Mouse (Mus musculus) cerebellum, adult (tissue): ENCODE measurements around the gene Hist1h1e.
A peak's percentile ranks its signal among the peaks of the same experiment; 100 is the strongest.
"Not testable (repeated sequence)": the region's sequence is repeated elsewhere in the genome, so short reads cannot be mapped to it uniquely, and the experiment has no call there.

Experiments
- ATAC-seq: cut with Nextera tagmentation; 2 replicates; pipeline ENCODE4 v1.9.2; 2017; ENCODE audit warnings: mild to moderate bottlenecking, moderate library complexity, mixed read lengths; ENCODE audit not compliant: insufficient number of reproducible peaks, low FRiP score, low TSS enrichment

Gene Hist1h1e

GRCm38 (mm10) chr13:23592614-23593013, 29.7 kb downstream of the Hist1h1e start:
- peak; percentile 45; the same call in 1 of the 2 replicates for ATAC-seq

- ATAC-seq, result not testable (repeated sequence)
Measured at GRCm38 (mm10) chr13:23591886-23592285, 30.5 kb downstream of the Hist1h1e start.

GRCm38 (mm10) chr13:23591206-23591605, 31.2 kb downstream of the Hist1h1e start:
- ATAC-seq, result no peak

- ATAC-seq, result no peak
Measured at GRCm38 (mm10) chr13:23586940-23587225, 35.5 kb downstream of the Hist1h1e start.

DNA sequence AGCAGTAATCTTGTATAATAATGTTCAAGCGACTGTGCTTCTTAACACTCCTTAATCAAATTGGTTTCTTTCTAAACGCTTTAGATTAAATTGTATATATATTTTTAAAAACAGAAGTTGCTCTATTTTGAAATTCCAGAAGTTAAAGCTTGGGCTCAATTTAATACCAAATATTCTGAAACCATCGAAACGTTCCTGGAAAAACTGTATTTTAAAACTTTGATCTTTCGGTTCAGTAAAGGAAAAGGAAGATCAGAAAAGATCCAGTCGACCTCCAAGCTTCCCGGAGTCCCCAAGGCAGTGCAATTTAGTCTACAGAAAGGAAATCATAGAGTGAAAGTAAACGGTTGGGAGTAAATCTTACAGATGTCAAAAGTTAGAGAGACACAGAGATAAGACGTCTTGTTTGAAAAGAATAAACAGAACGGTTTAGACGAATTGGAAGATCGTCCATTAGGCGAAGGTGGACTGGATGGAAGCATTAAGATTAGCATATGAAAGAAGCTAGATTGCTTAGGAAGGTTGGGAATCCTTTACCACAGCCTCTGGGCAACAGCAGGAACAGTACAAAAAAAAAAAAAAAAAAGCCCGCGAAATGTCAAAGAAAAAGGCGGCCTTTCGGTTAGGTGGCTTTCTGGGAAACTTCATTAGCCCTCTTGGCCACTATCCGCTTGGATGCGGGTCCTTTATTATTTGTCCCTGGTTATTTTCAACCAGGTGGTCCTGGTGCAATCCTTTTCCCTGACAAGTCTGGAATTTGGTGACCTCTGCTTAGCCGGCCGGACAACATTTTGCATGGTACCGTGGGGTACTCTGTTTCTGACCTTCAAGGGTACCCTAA, 36.0 kb downstream of the Hist1h1e start:
- no peak for ATAC-seq

- peak; percentile 91 for ATAC-seq
Measured at GRCm38 (mm10) chr13:23585442-23586098, 36.8 kb downstream of the Hist1h1e start.

DNA sequence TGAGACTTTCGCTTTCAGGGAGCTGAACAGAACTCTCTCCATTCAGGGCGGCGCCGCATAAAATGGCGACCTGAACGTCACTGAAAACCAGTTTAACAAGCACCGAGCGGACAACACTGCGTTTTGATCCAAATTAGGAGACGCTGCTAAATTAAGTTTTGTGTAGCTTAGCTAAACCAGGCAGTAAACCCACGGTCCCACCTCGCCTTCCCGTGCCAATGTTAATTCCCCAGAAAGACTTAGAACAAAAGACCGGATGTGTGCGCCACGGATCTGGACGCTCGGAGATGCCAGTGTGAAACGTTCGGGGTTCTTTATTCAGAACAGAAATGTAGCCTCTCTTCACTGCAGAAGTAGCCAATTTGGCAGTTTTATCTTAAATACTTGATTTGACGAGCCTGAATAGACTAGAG, 37.3 kb downstream of the Hist1h1e start:
- ATAC-seq, result no peak

- ATAC-seq, result no peak
Measured at GRCm38 (mm10) chr13:23584331-23584730, 38.0 kb downstream of the Hist1h1e start.

DNA sequence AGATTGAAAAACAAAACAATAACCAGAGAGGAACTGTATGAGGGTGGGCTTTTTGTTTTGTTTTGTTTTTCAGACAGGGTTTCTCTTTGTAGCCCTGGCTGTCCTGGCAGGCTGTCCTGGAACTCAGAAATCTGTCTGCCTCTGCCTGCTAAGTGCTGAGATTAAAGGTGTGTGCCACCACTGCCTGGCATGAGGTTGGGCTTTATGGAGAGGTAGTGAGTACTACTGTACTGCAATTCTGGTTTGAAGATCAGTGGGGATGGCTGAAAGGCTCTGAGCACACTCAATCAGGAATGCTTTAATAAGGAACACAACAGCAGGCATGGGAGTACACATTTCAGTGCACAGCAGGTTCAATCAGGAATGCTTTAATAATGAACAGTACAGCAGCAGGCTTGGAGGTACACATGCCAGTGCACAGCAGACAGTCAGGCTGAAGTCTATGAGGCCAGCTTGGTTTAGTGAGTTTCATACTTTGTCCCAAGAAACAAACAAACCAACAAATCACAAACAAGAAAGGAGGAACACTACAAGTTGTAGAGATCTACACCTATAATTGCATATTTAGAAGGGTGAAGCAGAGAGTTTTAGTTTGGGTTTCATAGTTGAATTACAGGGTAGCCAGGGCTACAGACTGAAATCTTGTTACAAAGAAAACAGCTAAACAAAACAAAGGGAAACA, 38.8 kb downstream of the Hist1h1e start:
- no peak for ATAC-seq

- no peak for ATAC-seq
Measured at GRCm38 (mm10) chr13:23582219-23583056, 39.9 kb downstream of the Hist1h1e start.

GRCm38 (mm10) chr13:23581408-23582218, 40.7 kb downstream of the Hist1h1e start, which contains the start of gene Hist1h4d:
Gene Hist1h4d, plus strand, starts transcription at chr13:23581598.
- ATAC-seq, result peak; percentile 89

GRCm38 (mm10) chr13:23577835-23578234, 44.5 kb downstream of the Hist1h1e start:
- ATAC-seq, result no peak

- ATAC-seq, result no peak
Measured at GRCm38 (mm10) chr13:23576906-23577639, 45.3 kb downstream of the Hist1h1e start.

DNA sequence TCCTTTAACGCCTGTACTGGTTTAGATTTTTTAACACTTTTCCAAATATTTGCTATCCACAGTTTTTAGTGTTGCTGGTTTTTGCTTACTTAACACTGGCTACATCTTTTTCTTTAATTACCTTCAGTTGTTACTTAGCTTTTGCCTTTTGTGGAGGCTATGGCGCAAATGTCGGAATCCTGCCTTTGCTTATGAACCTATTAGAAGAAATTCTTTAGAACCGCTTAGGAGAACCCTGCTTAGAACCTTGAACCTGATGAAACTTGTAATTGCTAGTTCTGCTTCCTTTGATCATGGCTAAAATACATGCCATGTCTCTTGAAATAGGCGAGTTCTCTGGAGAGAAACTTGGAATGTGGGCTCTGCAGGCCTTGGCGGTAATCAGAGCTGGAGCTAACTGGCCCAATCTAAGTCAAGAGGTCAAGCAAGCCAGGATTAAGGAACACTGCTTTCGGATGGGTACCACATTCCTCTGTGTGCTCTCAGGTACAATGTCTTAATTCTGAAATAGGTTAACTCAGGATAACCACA, 45.9 kb downstream of the Hist1h1e start:
- ATAC-seq, result no peak

DNA sequence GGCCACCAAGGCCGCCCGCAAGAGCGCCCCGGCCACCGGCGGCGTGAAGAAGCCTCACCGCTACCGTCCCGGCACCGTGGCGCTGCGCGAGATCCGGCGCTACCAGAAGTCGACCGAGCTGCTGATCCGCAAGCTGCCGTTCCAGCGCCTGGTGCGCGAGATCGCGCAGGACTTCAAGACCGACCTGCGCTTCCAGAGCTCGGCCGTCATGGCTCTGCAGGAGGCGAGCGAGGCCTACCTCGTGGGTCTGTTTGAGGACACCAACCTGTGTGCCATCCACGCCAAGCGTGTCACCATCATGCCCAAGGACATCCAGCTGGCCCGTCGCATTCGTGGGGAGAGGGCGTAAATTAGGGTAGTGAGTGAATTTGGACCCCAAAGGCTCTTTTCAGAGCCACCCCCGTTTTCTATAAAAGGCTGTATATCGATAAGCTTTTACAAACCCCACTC, 46.5 kb downstream of the Hist1h1e start:
- ATAC-seq, result not testable (repeated sequence)

- no peak for ATAC-seq
Measured at GRCm38 (mm10) chr13:23575271-23575851, 47.0 kb downstream of the Hist1h1e start, which contains the start of gene Hist1h3d. Gene Hist1h3d, plus strand, starts transcription at chr13:23575763.

GRCm38 (mm10) chr13:23574546-23575170, 47.7 kb downstream of the Hist1h1e start:
- ATAC-seq, result not testable (repeated sequence)
